Mouse (Mus musculus) CD4-positive naive resting alpha-beta T cell, adult 57 days (primary cell): Measurements from ENCODE around the gene Fitm1. TPM values are rescaled to one million over a fixed set of nuclear protein-coding genes. Genes with fewer than 3 reads are reported as not detected.

Experiments
- total RNA-seq: library from RNA; stranded (reverse); gene quantifications from one replicate; pipeline ENCODE4 v1.2.4, GENCODE M21; 2023

Gene Fitm1
- not detected for total RNA-seq

DNA sequence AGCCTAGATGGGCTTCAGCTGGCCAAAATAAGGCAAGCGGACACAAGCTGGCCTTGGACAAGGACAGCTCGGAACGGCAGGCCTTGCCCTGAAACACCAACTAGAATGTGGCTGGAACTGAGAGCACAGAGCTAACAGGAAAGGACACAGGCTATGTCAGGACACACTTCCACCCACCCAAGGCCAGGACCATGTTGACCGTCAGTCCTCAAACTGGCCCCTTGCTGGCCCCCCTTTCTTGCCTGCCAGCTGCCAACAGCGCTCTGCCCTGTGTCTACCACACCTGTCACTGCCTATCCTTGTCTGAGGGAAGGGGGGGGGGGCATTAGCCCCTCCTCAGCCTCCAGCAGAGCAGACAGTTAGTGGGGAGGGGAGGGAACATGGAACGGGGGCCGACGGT is at the start of gene Fitm1:
TSS of gene Fitm1 (plus strand) at position 316 of the 400 bp plus-strand sequence.

GRCm38 (mm10) chr14:55540067-55540786 is 35.2 kb upstream of the Fitm1 start, which contains the start of gene Pck2:
TSS of gene Pck2 (plus strand) at chr14:55540266.

DNA sequence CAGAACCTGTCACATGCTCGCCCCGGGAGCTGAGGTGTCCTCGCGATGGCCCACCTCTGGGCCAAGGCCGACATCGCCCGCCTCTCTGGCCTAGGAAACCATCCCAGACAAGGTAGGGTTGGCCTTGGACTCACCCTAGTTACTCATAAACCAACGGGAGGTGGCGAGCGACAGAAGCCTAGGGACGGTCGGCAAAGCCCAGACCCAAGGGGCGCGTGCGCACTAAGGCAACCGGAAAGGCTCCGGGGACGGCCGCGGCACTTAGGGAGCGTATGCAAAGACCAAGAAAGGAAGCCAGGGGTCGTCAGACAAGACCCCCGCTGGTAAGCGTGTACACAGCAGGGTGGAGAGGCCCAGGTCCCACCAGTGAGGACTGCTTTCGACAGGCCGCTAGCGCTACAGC is 15.6 kb upstream of the Fitm1 start, which contains the start of gene Dcaf11:
TSS of gene Dcaf11 (plus strand) at position 208 of the 403 bp plus-strand sequence.

DNA sequence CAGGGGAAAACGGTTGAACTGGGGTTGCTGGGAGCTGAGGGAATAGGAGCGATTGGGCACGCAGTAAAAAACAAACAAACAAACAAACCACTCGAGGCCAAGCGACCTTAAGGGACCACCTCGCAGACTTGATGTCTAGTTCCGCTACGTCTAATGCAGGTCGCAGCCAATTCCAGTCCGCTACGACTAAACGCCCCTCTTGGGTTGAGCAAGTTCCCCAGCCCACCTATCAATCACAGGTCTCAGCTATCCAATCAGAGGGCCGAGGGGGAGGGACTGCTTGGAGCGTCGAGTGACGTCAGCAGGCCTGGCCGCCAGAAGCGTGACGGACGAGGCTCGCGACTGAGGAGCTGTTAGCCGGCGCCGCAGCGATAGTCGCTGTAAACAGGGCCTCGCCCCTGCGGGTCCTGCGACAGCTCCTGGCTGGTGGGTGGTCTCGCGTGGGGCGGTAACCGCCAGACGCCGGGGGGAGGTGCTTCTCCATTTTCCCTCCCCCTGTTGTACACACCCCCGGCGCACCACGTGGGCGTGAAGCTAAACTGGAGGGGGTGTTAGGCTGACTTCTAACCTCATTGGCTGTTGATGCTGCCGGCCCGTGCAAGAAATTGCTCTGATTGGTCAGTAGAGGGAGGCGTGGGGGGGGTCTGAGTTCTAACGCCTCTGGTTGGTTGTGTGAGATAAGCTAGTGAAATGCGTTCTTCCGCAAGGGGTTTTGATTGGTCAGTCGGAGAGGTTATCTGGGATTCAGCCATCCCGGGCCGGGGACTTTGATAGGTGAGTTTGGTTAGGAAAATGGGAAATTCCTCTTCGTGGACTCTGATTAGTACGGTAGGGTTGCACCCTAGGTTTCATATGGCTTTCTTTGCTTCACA is 15.0 kb upstream of the Fitm1 start, which contains the start of gene A730061H03Rik:
TSS of gene A730061H03Rik (minus strand) at position 205 of the 872 bp plus-strand sequence.

DNA sequence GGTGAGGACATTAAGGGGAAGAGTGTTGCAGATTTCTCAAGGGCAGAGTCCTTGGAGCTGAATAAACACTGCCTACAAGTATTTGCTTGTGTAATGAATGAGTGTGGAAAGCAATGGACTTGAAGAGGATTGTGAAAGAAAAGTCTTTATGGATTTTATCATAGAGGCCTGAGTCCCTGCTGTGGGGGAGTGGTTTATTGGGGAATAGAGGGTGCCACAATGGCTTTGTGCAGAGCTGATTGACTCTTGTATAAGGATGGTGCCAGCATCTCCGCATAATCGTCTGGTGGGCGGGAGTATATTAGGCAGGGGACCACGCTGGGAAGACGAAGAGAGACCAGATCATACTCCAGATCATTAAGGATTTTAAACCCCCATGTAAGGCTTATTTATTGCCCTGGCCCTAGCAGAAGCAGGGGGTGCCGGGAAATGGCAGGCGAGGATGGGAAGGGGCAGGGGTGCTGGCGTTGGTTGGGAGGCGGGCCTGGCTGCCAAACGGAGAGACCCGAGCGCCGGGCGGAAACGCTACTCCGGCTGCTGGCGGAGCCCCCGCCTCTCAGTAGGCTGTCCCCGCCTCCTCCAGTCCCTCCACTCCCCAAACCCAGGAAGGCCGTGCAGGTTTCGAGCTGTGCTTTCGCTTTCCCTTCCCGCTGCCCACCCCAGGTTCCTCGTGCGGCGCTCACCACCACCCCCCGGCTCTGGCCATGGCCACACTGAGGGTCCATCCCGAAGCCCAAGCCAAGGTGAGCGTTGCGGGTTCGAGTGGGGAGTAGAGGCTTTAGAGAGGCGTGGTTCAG is 2.7 kb downstream of the Fitm1 start, which contains the start of gene Psme1:
TSS of gene Psme1 (plus strand) at position 253 of the 797 bp plus-strand sequence.

GRCm38 (mm10) chr14:55584702-55585565 is 9.5 kb downstream of the Fitm1 start, which contains the start of gene Emc9:
TSS of gene Emc9 (minus strand) at chr14:55585302.

GRCm38 (mm10) chr14:55590748-55591330 is 15.4 kb downstream of the Fitm1 start, which contains the start of gene Psme2:
TSS of gene Psme2 (minus strand) at chr14:55591113.

DNA sequence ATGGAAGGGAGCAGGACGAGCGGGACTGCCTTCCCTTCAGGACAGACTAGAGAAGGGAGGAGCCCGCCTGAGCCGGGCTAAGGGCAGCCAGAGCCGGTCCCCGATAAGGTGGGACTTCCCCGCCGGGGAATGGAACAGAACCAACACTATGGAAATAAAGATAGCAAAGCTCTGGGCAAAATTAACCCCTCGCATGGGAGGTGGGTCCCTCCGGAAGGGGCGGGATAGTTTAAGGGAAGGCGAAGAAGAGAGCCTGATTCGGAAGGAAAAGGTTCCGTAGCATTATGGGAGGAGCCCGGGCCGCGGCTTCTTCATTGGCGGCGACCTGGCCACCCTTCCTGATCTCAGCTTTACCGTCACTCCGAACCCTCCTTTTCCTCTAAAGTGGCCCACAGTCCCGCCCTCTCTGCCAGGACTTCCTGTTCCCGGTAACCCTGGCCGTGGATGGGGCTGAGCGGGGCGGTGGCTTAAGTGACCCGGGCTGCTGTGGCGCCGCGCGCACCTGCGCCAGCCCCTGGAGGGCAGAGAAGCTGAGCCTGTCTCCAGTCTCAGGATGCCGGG is 16.0 kb downstream of the Fitm1 start, which contains the start of gene Rnf31:
TSS of gene Rnf31 (plus strand) at position 378 of the 561 bp plus-strand sequence.

GRCm38 (mm10) chr14:55603271-55603632 is 27.8 kb downstream of the Fitm1 start, which contains the start of gene Irf9:
TSS of gene Irf9 (plus strand) at chr14:55603571.

DNA sequence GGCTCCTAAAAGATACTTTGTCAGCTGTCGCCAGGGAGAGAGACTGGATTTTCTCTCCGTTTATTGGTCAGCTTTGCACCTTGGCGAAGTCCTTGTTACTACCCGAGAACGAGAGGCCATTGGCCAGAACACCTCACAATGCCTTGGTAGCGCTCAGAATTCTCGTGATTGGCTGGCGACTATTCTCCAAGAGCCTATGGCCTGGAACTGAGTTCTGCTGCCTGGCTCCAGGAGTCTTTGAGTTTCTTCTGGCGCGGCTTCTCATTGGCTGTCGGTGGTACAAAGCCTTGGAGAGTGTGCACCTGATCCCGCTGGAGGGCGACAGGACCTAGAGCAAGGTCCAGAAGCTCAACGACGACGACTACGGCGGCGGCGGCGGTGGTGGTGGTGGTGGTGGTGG is 42.4 kb downstream of the Fitm1 start, which contains the start of gene Rec8:
TSS of gene Rec8 (plus strand) at position 216 of the 400 bp plus-strand sequence.

Other genes starting within 250 kb of the Fitm1 start
- gene Dhrs4, start 96.9 kb upstream of the Fitm1 start, total RNA-seq, result 21.3 TPM
- 1.2 TPM for gene Carmil3, start 85.0 kb upstream of the Fitm1 start, total RNA-seq
- not detected for gene Cpne6, start 65.2 kb upstream of the Fitm1 start, total RNA-seq
- gene Nrl, start 50.6 kb upstream of the Fitm1 start, total RNA-seq, result not detected
- 16.1 TPM for gene Pck2, start 35.4 kb upstream of the Fitm1 start, total RNA-seq
- gene Dcaf11, start 15.6 kb upstream of the Fitm1 start, total RNA-seq, result 92.5 TPM
- 6.4 TPM for gene A730061H03Rik, start 15.2 kb upstream of the Fitm1 start, total RNA-seq
- gene Psme1, start 2.5 kb downstream of the Fitm1 start, total RNA-seq, result 263 TPM
- gene Emc9, start 9.7 kb downstream of the Fitm1 start, total RNA-seq, result 21.5 TPM
- gene Psme2, start 15.5 kb downstream of the Fitm1 start, total RNA-seq, result 386 TPM
- 96.4 TPM for gene Rnf31, start 16.1 kb downstream of the Fitm1 start, total RNA-seq
- 94.6 TPM for gene Irf9, start 28.0 kb downstream of the Fitm1 start, total RNA-seq
- 0.44 TPM for gene Rec8, start 42.4 kb downstream of the Fitm1 start, total RNA-seq
- gene Ipo4, start 60.3 kb downstream of the Fitm1 start, total RNA-seq, result 71.9 TPM
- gene Gm49378, start 62.3 kb downstream of the Fitm1 start, total RNA-seq, result 2.7 TPM
- gene Tm9sf1, start 68.2 kb downstream of the Fitm1 start, total RNA-seq, result 43.9 TPM
- gene Tssk4, start 74.6 kb downstream of the Fitm1 start, total RNA-seq, result 3.5 TPM
- gene Mdp1, start 84.9 kb downstream of the Fitm1 start, total RNA-seq, result 41.7 TPM
- 16.2 TPM for gene Gmpr2, start 96.3 kb downstream of the Fitm1 start, total RNA-seq
- gene Nedd8, start 96.5 kb downstream of the Fitm1 start, total RNA-seq, result 153 TPM
- 111 TPM for gene Tinf2, start 106.2 kb downstream of the Fitm1 start, total RNA-seq
- 2.0 TPM for gene Tgm1, start 138.3 kb downstream of the Fitm1 start, total RNA-seq
- 84.5 TPM for gene Rabggta, start 146.6 kb downstream of the Fitm1 start, total RNA-seq
- gene Dhrs1, start 170.1 kb downstream of the Fitm1 start, total RNA-seq, result 18.6 TPM
- 22.2 TPM for gene Nop9, start 170.1 kb downstream of the Fitm1 start, total RNA-seq
- not detected for gene Cideb, start 182.8 kb downstream of the Fitm1 start, total RNA-seq
- gene Ltb4r2, start 185.8 kb downstream of the Fitm1 start, total RNA-seq, result 0.21 TPM
- 0.41 TPM for gene Ltb4r1, start 190.3 kb downstream of the Fitm1 start, total RNA-seq
- 0.27 TPM for gene Adcy4, start 208.5 kb downstream of the Fitm1 start, total RNA-seq
- gene Ripk3, start 213.2 kb downstream of the Fitm1 start, total RNA-seq, result 67.6 TPM
- not detected for gene Nfatc4, start 247.5 kb downstream of the Fitm1 start, total RNA-seq